Mouse (Mus musculus) bone marrow, adult 2 months (tissue): ENCODE measurements around the gene Cacna1c.

Experiments
- CTCF ChIP-seq: fragments of 200-500 bp; IDR thresholded peaks from 2 replicates; pipeline ENCODE4 v1.5.1; 2011; ENCODE audit warnings: low read length, control low read depth; ENCODE audit not compliant: control insufficient read depth, insufficient read depth
- POLR2A ChIP-seq: fragments of 200-500 bp; IDR thresholded peaks from 2 replicates; pipeline ENCODE4 v1.6.1; 2011; ENCODE audit warnings: low read depth, mild to moderate bottlenecking, control low read depth, low read length, borderline replicate concordance; ENCODE audit not compliant: control insufficient read depth

GRCm38 (mm10) chr6:119084532-119084931 lies 111.7 kb downstream of the Cacna1c start:
- TF ChIP-seq CTCF (no peak), POLR2A (no peak)
